Mouse (Mus musculus) erythroblast, embryonic 14.5 days (primary cell): ENCODE results near the gene Ldlr. TPM values are rescaled to one million over a fixed set of nuclear protein-coding genes. Genes with fewer than 3 reads are reported as not detected.
A peak's percentile ranks its signal among the peaks of the same experiment; 100 is the strongest.
"Not testable (repeated sequence)": the region's sequence is repeated elsewhere in the genome, so short reads cannot be mapped to it uniquely, and the experiment has no call there.

ENCODE experiments used
- H3K27me3 ChIP-seq: 2 replicates; pipeline ENCODE4 v1.6.1; 2012; ENCODE audit warnings: inconsistent platforms; ENCODE audit not compliant: control insufficient read depth
- H3K36me3 ChIP-seq: 2 replicates; pipeline ENCODE4 v1.6.1; 2012; ENCODE audit warnings: mild to moderate bottlenecking, inconsistent platforms; ENCODE audit not compliant: control insufficient read depth
- H3K4me1 ChIP-seq: 2 replicates; pipeline ENCODE4 v1.6.1; 2012; ENCODE audit warnings: inconsistent platforms; ENCODE audit not compliant: control insufficient read depth
- H3K4me3 ChIP-seq: replicated peaks from 2 replicates; pipeline ENCODE3; 2012; ENCODE audit warnings: moderate library complexity, mild to moderate bottlenecking, inconsistent platforms
- H3K9me3 ChIP-seq: 2 replicates; pipeline ENCODE4 v1.6.1; 2012; ENCODE audit warnings: low read length, inconsistent platforms, mixed read lengths; ENCODE audit not compliant: control insufficient read depth
- GATA1 ChIP-seq: IDR thresholded peaks from 2 replicates; pipeline ENCODE4 v1.6.1; 2012; ENCODE audit warnings: low read length, inconsistent platforms, mixed read lengths
- TAL1 ChIP-seq: IDR thresholded peaks from 3 replicates; pipeline ENCODE4 v1.6.1; 2012; ENCODE audit warnings: low read length, inconsistent platforms, mixed read lengths
- polyA plus RNA-seq: library from polyadenylated mRNA; stranded (reverse); fragments of >175 nt; gene quantifications from 2 replicates; pipeline ENCODE4 v1.2.3, GENCODE M21; 2012

The Ldlr gene
- polyA plus RNA-seq, 1 experiment = 0.30 TPM

GRCm38 (mm10) chr9:21760155-21761088, 37.1 kb downstream of the Ldlr start, which contains the start of gene Spc24:
Gene Spc24, minus strand, starts transcription at chr9:21760303.
- no peaks in the 10 kb centered on the region for H3K9me3 ChIP-seq
- H3K4me1 ChIP-seq = peaks cover 45% of the 10 kb centered on the region
- no peak for TF ChIP-seq GATA1
- peak within 1 kb of the TSS; percentile 70 for H3K4me3 ChIP-seq
- H3K36me3 ChIP-seq = peaks cover 36% of the 10 kb centered on the region
- no peaks in the 10 kb centered on the region for H3K27me3 ChIP-seq

- no peak overlapping the region for H3K4me3 ChIP-seq
- TF ChIP-seq TAL1 (no peak), GATA1 (no peak)
- H3K27me3 ChIP-seq = no peaks in the 10 kb centered on the region
- peaks cover 38% of the 10 kb centered on the region for H3K4me1 ChIP-seq
- peaks cover 21% of the 10 kb centered on the region for H3K36me3 ChIP-seq
- no peaks in the 10 kb centered on the region for H3K9me3 ChIP-seq
Measured at GRCm38 (mm10) chr9:21762135-21762534, 38.9 kb downstream of the Ldlr start.

GRCm38 (mm10) chr9:21764084-21764999, 41.1 kb downstream of the Ldlr start:
- no peak overlapping the region for H3K4me3 ChIP-seq
- H3K9me3 ChIP-seq = no peaks in the 10 kb centered on the region
- peaks cover 17% of the 10 kb centered on the region for H3K4me1 ChIP-seq
- H3K36me3 ChIP-seq = no peaks in the 10 kb centered on the region; the same call in 1 of the 2 replicates
- H3K27me3 ChIP-seq = no peaks in the 10 kb centered on the region
- TF ChIP-seq GATA1 = no peak
- TF ChIP-seq TAL1 = no peak

GRCm38 (mm10) chr9:21767896-21768295, 44.6 kb downstream of the Ldlr start:
- Histone ChIP-seq H3K4me3 (no peak overlapping the region), H3K4me1 (no peaks in the 10 kb centered on the region; the same call in 1 of the 2 replicates)
- no peak for TF ChIP-seq GATA1
- TF ChIP-seq TAL1 = no peak

GRCm38 (mm10) chr9:21768511-21769411, 45.5 kb downstream of the Ldlr start:
- peaks cover 13% of the 10 kb centered on the region for H3K36me3 ChIP-seq
- no peak overlapping the region for H3K4me3 ChIP-seq
- H3K27me3 ChIP-seq = no peaks in the 10 kb centered on the region
- TF ChIP-seq TAL1 (no peak), GATA1 (no peak)
- H3K4me1 ChIP-seq = no peaks in the 10 kb centered on the region; the same call in 1 of the 2 replicates
- no peaks in the 10 kb centered on the region for H3K9me3 ChIP-seq

More at GRCm38 (mm10) chr9:21767896-21768295, 44.6 kb downstream of the Ldlr start:
- Histone ChIP-seq H3K9me3 (no peaks in the 10 kb centered on the region), H3K27me3 (no peaks in the 10 kb centered on the region), H3K36me3 (peaks cover 13% of the 10 kb centered on the region)

- H3K36me3 ChIP-seq = peaks cover 21% of the 10 kb centered on the region
- no peak overlapping the region for H3K4me3 ChIP-seq
- no peaks in the 10 kb centered on the region for H3K9me3 ChIP-seq
- no peaks in the 10 kb centered on the region for H3K27me3 ChIP-seq
- no peaks in the 10 kb centered on the region; the same call in 1 of the 2 replicates for H3K4me1 ChIP-seq
- TF ChIP-seq GATA1 (no peak), TAL1 (no peak)
Measured at GRCm38 (mm10) chr9:21769558-21770183, 46.4 kb downstream of the Ldlr start.

GRCm38 (mm10) chr9:21773396-21773795, 50.1 kb downstream of the Ldlr start:
- H3K4me3 ChIP-seq, H3K9me3 ChIP-seq, H3K4me1 ChIP-seq, H3K27me3 ChIP-seq: not testable (repeated sequence)
- H3K36me3 ChIP-seq = peaks cover 26% of the 10 kb centered on the region

GRCm38 (mm10) chr9:21774353-21774752, 51.1 kb downstream of the Ldlr start:
- Histone ChIP-seq H3K36me3 (peaks cover 34% of the 10 kb centered on the region), H3K4me3 (no peak overlapping the region), H3K27me3 (no peaks in the 10 kb centered on the region), H3K9me3 (no peaks in the 10 kb centered on the region), H3K4me1 (no peaks in the 10 kb centered on the region; the same call in 1 of the 2 replicates)
- TF ChIP-seq TAL1 = no peak
- TF ChIP-seq GATA1 = no peak
